Mouse (Mus musculus) bone marrow, adult 2 months (tissue): Measurements from ENCODE around the gene Slain2. TPM values are rescaled to one million over a fixed set of nuclear protein-coding genes. Genes with fewer than 3 reads are reported as not detected.
"Not testable (repeated sequence)": the region's sequence is repeated elsewhere in the genome, so short reads cannot be mapped to it uniquely, and the experiment has no call there.

Source experiments
- H3K27ac ChIP-seq: fragments of 200-500 bp; 2 replicates; pipeline ENCODE4 v1.5.1; 2012; ENCODE audit warnings: low read depth, mild to moderate bottlenecking, control low read depth, inconsistent platforms, low read length; ENCODE audit not compliant: control insufficient read depth, poor library complexity, insufficient read depth
- H3K4me1 ChIP-seq: fragments of 200-500 bp; 2 replicates; pipeline ENCODE4 v1.6.1; 2011; ENCODE audit warnings: low read length; ENCODE audit not compliant: control insufficient read depth, insufficient read depth
- H3K4me3 ChIP-seq: fragments of 200-500 bp; replicated peaks from 2 replicates; pipeline ENCODE3; 2011; ENCODE audit warnings: mild to moderate bottlenecking, low read depth, low read length, control low read depth; ENCODE audit not compliant: control insufficient read depth
- CTCF ChIP-seq: fragments of 200-500 bp; IDR thresholded peaks from 2 replicates; pipeline ENCODE4 v1.5.1; 2011; ENCODE audit warnings: low read length, control low read depth; ENCODE audit not compliant: control insufficient read depth, insufficient read depth
- POLR2A ChIP-seq: fragments of 200-500 bp; IDR thresholded peaks from 2 replicates; pipeline ENCODE4 v1.6.1; 2011; ENCODE audit warnings: low read depth, mild to moderate bottlenecking, control low read depth, low read length, borderline replicate concordance; ENCODE audit not compliant: control insufficient read depth
- WGBS: fragments of 180-500 bp; shearing (Covaris S2); methylation state at CpG from one replicate; pipeline ENCODE4 v1.1.7; 2018; 5-methylcytosine and 5-hydroxymethylcytosine counted together
- polyA plus RNA-seq: library from polyadenylated mRNA; stranded (reverse); fragments of >200 nt; gene quantifications from 2 replicates; pipeline ENCODE4 v1.2.4, GENCODE M21; 2011; ENCODE audit warnings: low replicate concordance; ENCODE audit not compliant: missing spikeins, insufficient read depth, insufficient read length

The Slain2 gene
- polyA plus RNA-seq, 1 experiment, result 18.4 TPM

DNA sequence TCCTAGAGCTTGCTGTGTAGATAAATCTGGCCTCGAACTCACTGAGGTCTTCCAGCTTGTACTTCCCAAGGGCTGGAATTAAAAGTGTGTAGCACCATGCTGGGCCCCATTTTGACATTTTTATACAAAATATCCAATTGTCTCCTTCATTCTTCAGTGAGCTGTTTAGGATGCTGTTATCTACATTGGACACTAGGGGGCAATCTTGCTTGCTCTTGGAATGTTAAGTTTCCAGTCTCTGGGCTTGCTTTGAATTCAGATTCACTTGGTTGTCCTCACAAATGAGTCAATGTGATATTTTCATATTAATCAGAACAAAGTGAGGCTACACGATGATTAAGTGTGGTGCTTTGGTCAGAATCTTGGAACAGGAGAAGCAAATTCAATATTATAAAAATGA is 70.0 kb downstream of the Slain2 start:
- Histone ChIP-seq H3K4me3 (no peak overlapping the region), H3K27ac (no peak overlapping the region), H3K4me1 (no peaks in the 10 kb centered on the region)
- no peak for TF ChIP-seq CTCF
- TF ChIP-seq POLR2A, result no peak
- WGBS, result 3% methylated on average over 2 of the region's 2 CpGs

DNA sequence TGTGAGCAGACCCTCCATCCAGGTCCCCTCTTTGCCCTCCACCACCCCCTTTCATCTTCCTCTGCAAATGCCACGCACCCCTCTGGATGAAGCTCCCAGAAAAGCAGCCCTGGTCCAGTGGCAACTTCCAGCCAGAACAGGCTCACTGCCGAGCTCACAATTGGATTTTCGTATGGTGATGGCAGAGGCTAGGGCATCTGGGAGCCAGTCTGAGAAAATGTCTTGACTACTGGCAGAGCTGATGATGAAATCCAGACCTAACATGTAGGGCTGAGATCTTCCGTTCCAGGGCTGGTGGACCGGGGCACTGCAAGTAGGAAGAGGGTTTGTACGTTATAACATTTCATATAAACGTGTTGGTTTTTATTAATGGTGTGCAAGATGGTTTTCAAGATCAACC is 73.7 kb downstream of the Slain2 start:
- Histone ChIP-seq H3K4me1 (no peaks in the 10 kb centered on the region), H3K4me3 (no peak overlapping the region), H3K27ac (no peak overlapping the region)
- TF ChIP-seq POLR2A (no peak), CTCF (no peak)
- 80% methylated on average over 7 of the region's 7 CpGs for WGBS

DNA sequence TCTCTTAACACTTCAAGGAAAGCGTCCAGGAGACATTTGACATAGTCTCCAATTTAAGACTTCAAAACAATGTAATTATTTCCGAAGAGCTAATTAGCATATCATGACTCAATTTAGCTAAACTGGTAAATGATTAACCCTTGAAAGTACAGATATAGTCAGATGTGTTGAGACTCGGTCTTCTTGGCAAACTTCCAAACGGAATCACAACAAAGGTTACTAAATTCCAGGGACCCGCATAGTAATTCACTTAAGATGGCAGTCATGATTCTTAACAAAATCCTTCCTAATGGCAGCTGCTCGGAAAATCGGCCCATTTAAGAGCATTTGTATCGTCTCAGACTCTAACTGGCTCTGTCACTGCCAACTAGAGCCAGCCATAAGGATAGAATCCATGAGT is 75.7 kb downstream of the Slain2 start:
- no peak for TF ChIP-seq CTCF
- TF ChIP-seq POLR2A, result no peak
- WGBS, result 80% methylated on average over 8 of the region's 8 CpGs
- no peak overlapping the region for H3K27ac ChIP-seq
- no peak overlapping the region for H3K4me3 ChIP-seq
- H3K4me1 ChIP-seq, result no peaks in the 10 kb centered on the region

DNA sequence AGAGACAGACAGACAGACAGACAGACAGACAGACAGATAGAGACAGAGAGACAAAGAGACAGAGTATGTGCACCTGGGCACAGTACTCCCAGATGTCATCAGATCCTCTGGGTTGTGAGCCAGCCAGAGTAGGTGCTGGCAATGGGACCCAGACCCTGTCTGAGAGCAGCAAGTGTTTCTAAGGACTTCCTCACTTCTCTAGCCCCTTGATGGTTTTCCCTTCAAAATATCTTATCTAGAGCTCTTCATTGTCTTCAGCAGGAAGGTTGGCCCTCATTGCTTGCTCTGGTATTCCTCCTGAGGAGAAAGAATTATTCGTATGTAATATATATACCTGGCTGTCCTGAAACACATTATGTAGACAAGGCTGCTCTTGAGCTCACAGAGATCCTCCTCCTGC is 78.4 kb downstream of the Slain2 start:
- no peak overlapping the region for H3K4me3 ChIP-seq
- no peak overlapping the region for H3K27ac ChIP-seq
- H3K4me1 ChIP-seq, result no peaks in the 10 kb centered on the region
- TF ChIP-seq POLR2A (no peak), CTCF (no peak)
- 71% methylated on average over 1 of the region's 1 CpGs for WGBS

DNA sequence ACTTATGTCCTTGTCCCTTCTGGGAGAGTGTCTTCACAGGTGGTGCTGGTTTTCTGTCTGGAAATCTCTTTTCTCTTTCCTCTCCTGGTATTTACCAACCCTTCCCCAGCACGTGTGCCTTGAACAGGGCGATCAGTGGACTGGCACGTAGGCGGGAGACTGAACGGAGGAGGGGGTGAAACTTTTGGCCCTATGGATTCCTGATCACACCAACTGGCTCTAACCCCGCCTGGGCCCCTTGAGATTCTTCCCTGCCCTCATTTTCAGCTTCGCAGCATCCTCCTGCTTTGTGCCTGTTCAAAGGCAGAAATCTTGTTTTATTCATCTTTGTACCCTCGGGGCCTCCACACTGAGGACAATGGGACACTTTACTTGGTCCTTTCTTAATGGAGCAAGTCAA is 80.3 kb downstream of the Slain2 start:
- TF ChIP-seq CTCF, result no peak
- WGBS, result 81% methylated on average over 8 of the region's 8 CpGs
- Histone ChIP-seq H3K27ac (no peak overlapping the region), H3K4me1 (no peaks in the 10 kb centered on the region), H3K4me3 (no peak overlapping the region)

DNA sequence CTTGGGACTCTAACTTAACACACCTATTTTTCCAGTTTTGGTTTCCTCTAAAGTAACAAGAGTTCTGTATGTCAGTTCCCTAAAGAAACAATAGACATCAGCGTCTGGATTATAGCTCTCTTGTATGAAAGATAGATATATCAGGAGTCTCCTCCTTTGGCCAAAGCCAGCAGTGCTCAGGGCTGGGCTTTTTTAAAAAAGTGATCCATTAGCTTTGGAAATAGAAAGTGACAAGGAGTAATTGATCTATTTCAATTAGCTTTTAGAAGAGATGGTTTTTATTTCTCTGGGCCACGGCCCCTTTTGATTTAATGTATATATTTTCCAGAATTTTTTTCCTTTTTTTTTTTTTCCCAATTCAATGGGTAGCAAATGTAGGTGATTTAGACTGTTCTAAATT is 80.8 kb downstream of the Slain2 start:
- TF ChIP-seq POLR2A, result no peak
- no peak for TF ChIP-seq CTCF
- 72% methylated on average over 2 of the region's 2 CpGs for WGBS
- Histone ChIP-seq H3K27ac (no peak overlapping the region), H3K4me1 (no peaks in the 10 kb centered on the region), H3K4me3 (no peak overlapping the region)

DNA sequence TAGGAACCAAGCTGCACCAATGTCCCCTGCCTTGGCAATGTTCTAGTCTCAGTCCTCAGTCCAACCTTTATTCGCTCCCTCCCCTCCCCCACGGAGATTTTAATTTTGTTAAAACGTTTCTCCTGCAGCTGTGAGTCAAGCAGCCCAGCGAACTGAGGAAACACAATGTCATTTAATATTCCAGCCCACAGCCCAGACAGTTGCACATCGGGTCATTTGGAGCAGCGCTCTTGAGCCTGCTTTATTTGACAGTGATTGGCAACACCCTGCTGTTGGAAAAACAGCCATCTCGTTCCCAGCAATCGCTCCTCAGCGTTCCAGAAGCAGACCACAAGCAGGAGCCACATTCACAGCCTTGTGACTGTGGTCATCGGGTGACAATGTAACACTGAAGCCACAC is 81.3 kb downstream of the Slain2 start:
- TF ChIP-seq POLR2A, result no peak
- no peak for TF ChIP-seq CTCF
- Histone ChIP-seq H3K4me1 (no peaks in the 10 kb centered on the region), H3K4me3 (no peak overlapping the region), H3K27ac (no peak overlapping the region)
- 74% methylated on average over 10 of the region's 10 CpGs for WGBS

DNA sequence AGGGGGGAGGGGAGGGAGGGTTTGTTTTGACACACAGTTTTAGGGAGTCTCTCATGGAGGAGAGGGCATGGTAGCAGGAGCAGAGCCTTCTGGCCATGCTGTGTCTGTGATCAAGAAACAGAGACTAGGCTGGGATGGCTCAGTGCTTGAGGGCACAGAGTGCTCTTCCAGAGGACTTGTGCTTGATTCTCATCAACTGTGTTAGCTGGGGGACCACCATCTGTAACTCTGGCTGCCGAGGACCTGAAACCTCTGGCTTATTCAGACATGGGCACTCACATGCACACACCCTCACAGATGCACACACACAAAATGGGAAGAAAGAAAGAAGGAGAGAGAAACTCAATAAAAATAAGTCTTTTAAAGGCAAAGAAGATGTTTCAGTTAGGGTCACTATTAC is 84.4 kb downstream of the Slain2 start:
- not testable (repeated sequence) for H3K27ac ChIP-seq, H3K4me1 ChIP-seq, H3K4me3 ChIP-seq
- 82% methylated on average over 1 of the region's 1 CpGs for WGBS

DNA sequence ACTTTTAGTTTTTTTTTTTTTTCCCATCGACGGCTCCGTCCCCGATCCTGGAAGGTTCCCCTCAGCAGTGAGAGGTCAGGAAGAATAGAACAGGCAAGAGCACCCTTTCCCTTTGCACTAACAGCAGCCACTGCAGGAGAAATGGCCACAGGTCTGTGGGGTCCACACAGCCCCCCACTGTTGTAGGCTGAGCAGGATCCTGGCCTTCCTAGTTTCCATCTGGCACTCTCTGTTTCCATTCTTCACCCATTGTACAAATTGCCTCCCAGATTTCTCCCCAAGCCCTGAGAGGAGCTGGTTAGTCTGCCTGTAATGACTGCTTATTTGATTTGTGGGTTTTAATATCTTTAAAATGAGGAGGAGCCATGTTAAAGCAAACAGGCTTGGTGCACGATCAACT is 89.9 kb downstream of the Slain2 start:
- TF ChIP-seq POLR2A, result no peak
- no peak for TF ChIP-seq CTCF
- no peak overlapping the region for H3K27ac ChIP-seq
- no peak overlapping the region for H3K4me3 ChIP-seq
- WGBS, result 84% methylated on average over 5 of the region's 5 CpGs
- no peaks in the 10 kb centered on the region for H3K4me1 ChIP-seq
